Mouse (Mus musculus) spleen, adult 10 weeks (tissue): Measurements from ENCODE around the gene Cdc20b. TPM values are rescaled to one million over a fixed set of nuclear protein-coding genes. Genes with fewer than 3 reads are reported as not detected.

Experiments used
- polyA plus RNA-seq: library from polyadenylated mRNA; stranded (reverse); fragments of 350-450 nt; fragmentation: Illumina TruSeq; extraction: RNeasy Lipid Tissue Mini Kit (QIAGEN cat#74804); gene quantifications from one replicate; pipeline ENCODE4 v1.2.3, GENCODE M21; 2015; ENCODE audit warnings: low replicate concordance; ENCODE audit not compliant: insufficient read depth

Cdc20b gene
- polyA plus RNA-seq: 0.23 TPM

DNA sequence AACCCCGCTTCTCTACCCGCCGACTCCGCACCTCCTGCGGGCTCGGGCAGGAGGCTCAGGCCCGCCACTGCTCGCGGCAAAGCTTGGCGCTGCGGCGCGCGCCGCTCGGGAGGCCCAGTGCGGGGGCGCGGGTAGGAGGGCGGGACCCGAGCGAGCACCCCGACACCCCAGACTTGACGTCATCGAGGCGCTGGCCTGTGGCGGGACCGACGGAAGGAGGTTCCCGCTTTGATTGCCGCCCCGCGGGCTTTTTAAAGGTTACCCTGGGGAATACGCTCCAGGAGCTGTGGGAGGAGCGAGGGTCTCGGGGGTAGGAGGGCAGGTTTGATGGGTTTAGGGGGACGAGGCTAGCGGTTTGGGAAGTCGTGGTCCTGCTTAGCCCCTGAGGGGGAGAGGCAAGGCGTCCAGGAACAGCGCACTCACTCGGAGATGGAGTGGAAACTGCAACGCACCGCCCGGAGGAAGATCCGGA lies at the start of gene Cdc20b:
Cdc20b (plus strand) TSS at position 162 of the 472 bp plus-strand sequence.

DNA sequence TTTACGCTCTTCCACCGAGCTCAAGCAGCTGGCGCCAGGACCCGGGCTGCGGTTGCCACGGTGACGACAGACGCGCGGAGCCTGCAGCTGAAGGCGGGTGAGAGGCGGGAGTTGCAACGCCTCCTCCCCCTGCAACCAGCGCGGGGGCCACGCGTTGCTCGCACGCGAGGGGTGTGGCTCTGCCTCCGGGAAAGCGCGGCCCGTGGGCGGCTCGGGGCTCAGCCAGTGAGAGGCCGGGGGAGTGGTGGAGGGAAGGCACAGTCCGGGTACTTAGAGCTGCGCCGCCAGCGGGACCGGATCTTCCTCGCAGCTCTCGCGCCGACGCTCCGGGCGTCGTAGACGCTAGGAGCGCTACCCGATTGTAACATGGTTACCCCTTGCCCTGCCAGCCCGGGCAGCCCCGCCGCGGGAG lies 47.4 kb upstream of the Cdc20b start, which contains the start of gene Ccno:
Ccno (plus strand) TSS at position 271 of the 412 bp plus-strand sequence.

DNA sequence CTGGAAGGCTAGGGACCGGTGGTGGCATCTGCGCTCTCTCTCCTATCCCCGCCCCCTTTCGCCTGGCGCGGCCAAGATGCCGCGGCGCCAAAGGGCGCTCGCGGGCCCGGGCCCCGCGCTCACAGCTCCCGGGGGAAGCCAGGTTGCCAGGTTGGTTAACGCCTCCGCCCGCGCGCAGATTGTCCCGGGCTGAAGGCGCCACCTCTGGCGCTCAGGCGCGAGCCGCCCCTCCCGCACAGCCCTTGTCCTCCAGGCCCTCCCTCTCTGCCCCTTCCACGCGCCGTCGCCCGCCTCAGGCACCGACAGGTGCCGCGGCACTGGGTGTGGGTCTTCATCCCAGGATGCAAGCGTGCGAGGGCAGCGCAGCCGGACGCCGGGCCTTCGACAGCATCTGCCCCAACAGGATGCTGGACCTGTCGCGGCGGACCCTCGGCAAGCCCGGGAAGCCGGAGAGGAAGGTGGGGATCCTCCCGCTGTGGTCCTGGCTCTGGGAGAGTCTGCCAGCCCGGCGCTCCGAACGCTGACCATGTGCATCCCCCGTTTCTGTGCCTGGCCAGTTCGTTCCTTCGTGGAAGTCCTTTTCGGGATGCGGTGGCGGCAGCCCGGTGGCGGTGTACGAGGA lies 41.3 kb upstream of the Cdc20b start, which contains the start of gene Mcidas:
Mcidas (plus strand) TSS at position 315 of the 622 bp plus-strand sequence.

DNA sequence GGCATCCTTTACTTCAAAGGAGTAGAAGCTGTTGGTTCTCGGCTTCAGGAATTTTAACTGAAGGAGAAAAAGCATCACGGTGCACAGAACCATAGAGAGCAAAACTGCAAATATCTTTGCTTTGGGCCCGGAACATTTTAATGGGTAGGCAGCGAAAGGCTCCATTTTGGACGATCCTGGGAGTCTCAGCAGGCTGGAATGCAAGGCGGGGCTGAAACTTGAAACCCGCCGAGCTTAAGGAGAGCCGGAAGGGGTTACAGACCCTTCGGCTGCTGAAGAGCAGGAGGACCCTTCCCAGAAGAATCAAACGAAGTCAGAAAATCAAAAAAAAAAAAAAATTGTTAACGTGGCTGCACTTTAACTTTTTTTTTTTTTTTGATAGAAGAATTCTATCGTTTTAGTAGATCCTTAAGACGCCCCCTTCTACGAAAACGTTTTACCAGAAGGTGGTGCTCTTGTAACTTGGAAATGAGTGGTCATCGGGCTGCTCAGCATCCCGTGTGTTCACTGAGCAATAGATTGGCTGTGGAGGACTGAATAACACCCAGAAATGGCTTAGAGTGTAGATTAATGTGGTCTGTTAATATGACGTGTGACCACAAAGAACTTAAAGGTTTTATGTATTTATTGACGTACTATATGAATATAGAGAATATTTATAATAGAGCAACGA lies 11.4 kb downstream of the Cdc20b start, which contains the start of gene Gpx8:
Gpx8 (minus strand) TSS at position 200 of the 673 bp plus-strand sequence.

DNA sequence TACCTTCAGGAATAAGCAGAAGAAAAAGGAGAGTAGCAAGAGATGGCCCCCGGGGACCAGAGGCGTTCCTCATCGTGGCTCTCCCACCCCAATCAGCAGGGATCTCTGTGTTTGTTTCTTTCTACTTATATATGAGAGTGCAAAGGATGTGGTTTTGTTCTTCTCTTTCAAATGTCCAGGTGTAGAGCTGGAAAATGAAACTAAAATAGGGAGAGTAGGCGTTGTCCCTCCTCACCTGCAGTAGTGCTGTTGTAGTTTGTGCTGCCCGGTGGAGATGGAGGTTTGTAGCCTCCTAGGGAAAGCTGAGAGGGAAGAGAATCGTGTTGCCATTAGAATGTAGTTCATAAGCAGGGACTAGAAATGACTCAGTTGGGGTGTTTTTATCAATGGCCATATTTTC lies 66.0 kb downstream of the Cdc20b start, which contains the start of gene Gzma:
Gzma (minus strand) TSS at position 103 of the 400 bp plus-strand sequence.

Other genes with a start within 250 kb of the Cdc20b start
- 127 TPM for gene Plpp1, start 234.3 kb upstream of the Cdc20b start, polyA plus RNA-seq
- 78.0 TPM for gene Mtrex, start 107.7 kb upstream of the Cdc20b start, polyA plus RNA-seq
- 22.0 TPM for gene Dhx29, start 107.7 kb upstream of the Cdc20b start, polyA plus RNA-seq
- gene Ccno, start 47.3 kb upstream of the Cdc20b start, polyA plus RNA-seq: not detected
- not detected for gene Mcidas, start 41.3 kb upstream of the Cdc20b start, polyA plus RNA-seq
- gene Gpx8, start 11.3 kb downstream of the Cdc20b start, polyA plus RNA-seq: 21.1 TPM
- 132 TPM for gene Gzma, start 65.9 kb downstream of the Cdc20b start, polyA plus RNA-seq
- 14.0 TPM for gene Esm1, start 174.5 kb downstream of the Cdc20b start, polyA plus RNA-seq
- gene Gzmk, start 190.8 kb downstream of the Cdc20b start, polyA plus RNA-seq: 0.90 TPM